Mouse (Mus musculus) kidney, adult 18-20 months (tissue): ENCODE data around the gene Gm5168.
"Not testable (repeated sequence)": the region's sequence is repeated elsewhere in the genome, so short reads cannot be mapped to it uniquely, and the experiment has no call there.

ENCODE experiments used
- DNase-seq: peaks from one replicate; pipeline ENCODE4 v3.0.0; 2021

The Gm5168 gene

DNA sequence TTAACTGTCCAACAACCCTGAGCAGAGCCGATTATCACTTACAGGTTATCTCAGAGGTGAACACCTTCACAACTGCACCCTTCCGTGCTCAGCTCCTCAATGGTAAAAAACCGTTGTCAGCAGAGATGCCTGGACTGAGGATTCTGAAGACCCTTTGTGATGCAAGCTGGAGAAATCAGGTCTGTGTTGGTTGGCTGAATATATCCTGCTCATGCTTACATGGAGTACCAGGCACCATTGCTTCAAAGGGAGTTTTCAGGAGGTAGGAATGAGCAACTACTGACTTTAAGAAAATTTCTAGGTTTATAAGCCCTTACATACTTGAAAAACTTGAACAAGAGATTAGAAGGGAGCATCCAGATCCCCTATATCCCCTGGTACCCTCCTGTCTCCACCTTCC, at the start of gene Gm5168:
Gm5168 (minus strand) TSS at position 101 of the 400 bp plus-strand sequence.
- DNase-seq, result not testable (repeated sequence)
